Mouse (Mus musculus) stomach, postnatal 0 days (tissue): Measurements from ENCODE around the gene Atp6v0e. TPM values are rescaled to one million over a fixed set of nuclear protein-coding genes. Genes with fewer than 3 reads are reported as not detected.
A peak's percentile ranks its signal among the peaks of the same experiment; 100 is the strongest.

ENCODE experiments used
- ATAC-seq: fragments of 200-750 bp; cut with Nextera tagmentation; 2 replicates; pipeline ENCODE4 v1.8.0; 2017; ENCODE audit not compliant: low FRiP score, low TSS enrichment
- DNase-seq: peaks from one replicate; pipeline ENCODE4 v3.0.0-alpha.2; 2016; ENCODE audit warnings: low spot score
- H3K27ac ChIP-seq: fragments of 300-500 bp; sonication (generic); replicated peaks from 2 replicates; pipeline ENCODE4 v1.5.1; 2014; ENCODE audit warnings: mild to moderate bottlenecking, control low read depth
- H3K27me3 ChIP-seq: fragments of 300-500 bp; sonication (generic); 2 replicates; pipeline ENCODE4 v1.6.1; 2014; ENCODE audit warnings: low read length; ENCODE audit not compliant: control insufficient read depth, insufficient read depth
- H3K36me3 ChIP-seq: fragments of 300-500 bp; sonication (generic); 2 replicates; pipeline ENCODE4 v1.6.1; 2014; ENCODE audit warnings: low read length, mixed read lengths; ENCODE audit not compliant: control insufficient read depth, insufficient read depth
- H3K4me1 ChIP-seq: fragments of 300-500 bp; sonication (generic); replicated peaks from 2 replicates; pipeline ENCODE4 v1.6.1; 2014; ENCODE audit warnings: antibody characterized with exemption; ENCODE audit not compliant: control insufficient read depth, insufficient read depth
- H3K4me2 ChIP-seq: fragments of 300-500 bp; sonication (generic); replicated peaks from 2 replicates; pipeline ENCODE4 v1.6.1; 2014; ENCODE audit warnings: low read depth, mild to moderate bottlenecking, control low read depth, moderate library complexity
- H3K4me3 ChIP-seq: fragments of 300-500 bp; sonication (generic); 2 replicates; pipeline ENCODE4 v1.5.1; 2014; ENCODE audit warnings: low read depth, low read length, control low read depth
- H3K9ac ChIP-seq: fragments of 300-500 bp; sonication (generic); 2 replicates; pipeline ENCODE4 v1.6.1; 2014; ENCODE audit warnings: mild to moderate bottlenecking, low read length, control low read depth, mixed read lengths
- H3K9me3 ChIP-seq: fragments of 300-500 bp; sonication (generic); 2 replicates; pipeline ENCODE4 v1.6.1; 2016; ENCODE audit warnings: low read length; ENCODE audit not compliant: control insufficient read depth
- CTCF ChIP-seq: IDR thresholded peaks from 2 replicates; pipeline ENCODE4 v1.5.1; 2016; ENCODE audit warnings: antibody characterized with exemption, low read depth, mild to moderate bottlenecking, moderate library complexity
- EP300 ChIP-seq: optimal IDR thresholded peaks from 2 replicates; pipeline ENCODE3; 2016; ENCODE audit warnings: antibody characterized with exemption
- WGBS: fragments of 180-500 bp; shearing (Covaris S2); extraction: QIAGEN DNeasy Blood & Tissue Kit; methylation state at CpG from one replicate; pipeline ENCODE4 v1.1.7; 2014; 5-methylcytosine and 5-hydroxymethylcytosine counted together
- polyA plus RNA-seq: library from polyadenylated mRNA; unstranded; fragments of >200 nt; fragmentation: Nextera tagmentation; extraction: Ambion mirVana; gene quantifications from 2 replicates; pipeline ENCODE4 v1.2.1, GENCODE M21; 2015

Gene Atp6v0e
- polyA plus RNA-seq, 1 experiment from 2014 or later = 334 TPM

GRCm38 (mm10) chr17:26619577-26619976 lies 43.5 kb upstream of the Atp6v0e start:
- Histone ChIP-seq H3K27me3 (no peaks in the 10 kb centered on the region), H3K4me2 (no peak overlapping the region), H3K9ac (no peak overlapping the region), H3K4me3 (no peak overlapping the region), H3K27ac (no peak overlapping the region), H3K36me3 (peaks cover 6% of the 10 kb centered on the region; the same call in 1 of the 2 replicates), H3K9me3 (no peaks in the 10 kb centered on the region), H3K4me1 (no peaks in the 10 kb centered on the region; the same call in 1 of the 2 replicates)
- ATAC-seq (no peak), DNase-seq (no peak)
- WGBS = 88% methylated on average over 6 of the region's 6 CpGs
- no peak for TF ChIP-seq CTCF
- TF ChIP-seq EP300 = no peak

GRCm38 (mm10) chr17:26620292-26620691 lies 42.7 kb upstream of the Atp6v0e start:
- ATAC-seq (no peak), DNase-seq (no peak)
- Histone ChIP-seq H3K4me1 (no peaks in the 10 kb centered on the region; the same call in 1 of the 2 replicates), H3K36me3 (0 out of 2 replicates have a peak, but pooled peaks cover 3% of the 10 kb centered on the region), H3K27me3 (no peaks in the 10 kb centered on the region), H3K9me3 (no peaks in the 10 kb centered on the region), H3K9ac (no peak overlapping the region), H3K4me2 (no peak overlapping the region), H3K4me3 (no peak overlapping the region), H3K27ac (peak overlapping the region; percentile 78; the same call in 1 of the 2 replicates)
- TF ChIP-seq CTCF (no peak), EP300 (no peak)
- WGBS = 93% methylated on average over 6 of the region's 6 CpGs

- 0 out of 2 replicates have a peak, but pooled peaks cover 3% of the 10 kb centered on the region for H3K36me3 ChIP-seq
- H3K4me3 ChIP-seq = no peak overlapping the region
- no peaks in the 10 kb centered on the region for H3K27me3 ChIP-seq
- ATAC-seq = peak; percentile 68
- peak overlapping the region; percentile 78 for H3K27ac ChIP-seq
- H3K9ac ChIP-seq = no peak overlapping the region; the same call in 1 of the 2 replicates
- H3K4me1 ChIP-seq = no peaks in the 10 kb centered on the region; the same call in 1 of the 2 replicates
- DNase-seq = peak; percentile 77
- WGBS = 61% methylated on average over 17 of the region's 17 CpGs
- no peaks in the 10 kb centered on the region for H3K9me3 ChIP-seq
- H3K4me2 ChIP-seq = no peak overlapping the region
- TF ChIP-seq CTCF (no peak), EP300 (peak; percentile 52)
These were observed 42.0 kb upstream of the Atp6v0e start for GRCm38 (mm10) chr17:26620786-26621766.

- Histone ChIP-seq H3K4me2 (no peak overlapping the region), H3K4me1 (no peaks in the 10 kb centered on the region; the same call in 1 of the 2 replicates), H3K9me3 (no peaks in the 10 kb centered on the region), H3K27me3 (no peaks in the 10 kb centered on the region), H3K4me3 (no peak overlapping the region), H3K36me3 (0 out of 2 replicates have a peak, but pooled peaks cover 3% of the 10 kb centered on the region), H3K27ac (peak overlapping the region; percentile 78), H3K9ac (no peak overlapping the region)
- 78% methylated on average over 5 of the region's 5 CpGs for WGBS
- TF ChIP-seq CTCF (no peak), EP300 (no peak)
- no peak for ATAC-seq
- no peak for DNase-seq
These were observed 41.1 kb upstream of the Atp6v0e start for GRCm38 (mm10) chr17:26621912-26622311.

GRCm38 (mm10) chr17:26623991-26624390 lies 39.0 kb upstream of the Atp6v0e start:
- no peak for DNase-seq
- ATAC-seq = no peak

More at GRCm38 (mm10) chr17:26623991-26624390, 39.0 kb upstream of the Atp6v0e start:
- no peaks in the 10 kb centered on the region; the same call in 1 of the 2 replicates for H3K4me1 ChIP-seq
- TF ChIP-seq CTCF (no peak), EP300 (no peak)
- peaks cover 7% of the 10 kb centered on the region; the same call in 1 of the 2 replicates for H3K36me3 ChIP-seq
- H3K9ac ChIP-seq = no peak overlapping the region
- H3K27me3 ChIP-seq = no peaks in the 10 kb centered on the region
- H3K4me3 ChIP-seq = no peak overlapping the region
- H3K9me3 ChIP-seq = no peaks in the 10 kb centered on the region
- H3K4me2 ChIP-seq = no peak overlapping the region
- WGBS = 87% methylated on average over 6 of the region's 6 CpGs
- H3K27ac ChIP-seq = no peak overlapping the region
